In the genomic region with DNA sequence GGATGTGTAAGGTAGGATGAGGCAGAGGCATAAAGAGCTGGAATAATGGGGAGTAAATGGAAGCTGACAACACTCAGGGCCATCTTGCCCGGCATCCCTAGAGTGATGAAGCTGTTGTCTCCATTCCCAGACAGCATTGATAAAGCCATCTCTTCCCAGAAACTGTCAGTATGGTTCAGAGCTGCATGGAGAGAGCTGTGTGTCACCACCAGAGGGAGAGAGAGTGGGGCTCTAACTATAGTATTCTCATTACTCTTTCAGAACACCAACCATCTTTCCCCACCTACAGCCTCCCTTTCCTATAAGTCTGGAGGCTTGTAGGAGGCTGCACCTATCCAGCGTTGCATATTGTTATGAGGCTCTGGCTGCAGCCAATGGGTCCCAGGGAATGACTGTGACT, we compare ENCODE assay signal across 19 mouse cellular contexts.
DNase-seq lines count a peak whose midpoint lies in the region; ATAC-seq and TF ChIP-seq lines count a peak whose summit lies in the region.
"Had no signal": no experiment of that assay in that cellular context is flagged by ENCODE, and none has a peak within 500 bp of the region (broad histone marks: within the 10 kb centered on the region; RNA-seq: fewer than 3 reads in every experiment).

No protein-coding gene starts in this region.

- H3K9ac ChIP-seq in kidney, postnatal 0 days (ENCODE audit: low read depth, low read length), result no peak overlapping the region
- H3K9ac ChIP-seq in kidney, embryonic 15.5 days, result no peak overlapping the region
- H3K9ac ChIP-seq: embryonic facial prominence, embryonic 13.5 days; heart, embryonic 13.5 days; hindbrain, embryonic 13.5 days; intestine, embryonic 15.5 days; neural tube, embryonic 12.5 days had no signal

- H3K27ac ChIP-seq in kidney, postnatal 0 days, result no peak overlapping the region
- no peak overlapping the region for H3K27ac ChIP-seq in kidney, embryonic 15.5 days
- H3K27ac ChIP-seq: embryonic facial prominence, embryonic 13.5 days; heart, embryonic 13.5 days; hindbrain, embryonic 13.5 days; intestine, embryonic 15.5 days; neural tube, embryonic 12.5 days had no signal

- peak; percentile 53 for TF ChIP-seq CTCF in kidney, postnatal 0 days (IDR thresholded peaks at IDR 0.05; ENCODE audit: low read depth)
- no peak for TF ChIP-seq CTCF in lung, adult 2 months (IDR thresholded peaks at IDR 0.05; ENCODE audit: insufficient read depth, low read length)

- H3K4me3 ChIP-seq in kidney, postnatal 0 days (replicated peaks; ENCODE audit: low read depth, low read length), result no peak overlapping the region
- no peak overlapping the region for H3K4me3 ChIP-seq in kidney, embryonic 15.5 days (replicated peaks)
- H3K4me3 ChIP-seq in lung, adult 2 months (replicated peaks; ENCODE audit: extremely low read depth, low read depth, low read length), result no peak overlapping the region
- H3K4me3 ChIP-seq: embryonic facial prominence, embryonic 13.5 days; heart, embryonic 13.5 days; hindbrain, embryonic 13.5 days; intestine, embryonic 15.5 days; megakaryocyte, embryonic 14.5 days; neural tube, embryonic 12.5 days had no signal

- no peaks in the 10 kb centered on the region for H3K9me3 ChIP-seq in kidney, postnatal 0 days (replicated peaks; ENCODE audit: low read length)
- H3K9me3 ChIP-seq in kidney, embryonic 15.5 days (replicated peaks), result no peaks in the 10 kb centered on the region
- H3K9me3 ChIP-seq: embryonic facial prominence, embryonic 13.5 days; heart, embryonic 13.5 days; hindbrain, embryonic 13.5 days; intestine, embryonic 15.5 days; megakaryocyte, embryonic 14.5 days; neural tube, embryonic 12.5 days had no signal

- peak; percentile 65; the same call in 1 of the 2 replicates for ATAC-seq in frontal cortex, adult (ENCODE audit: low TSS enrichment)
- ATAC-seq in kidney, postnatal 0 days (replicated peaks; ENCODE audit: low FRiP score, low read depth), result no peak
- no peak for ATAC-seq in kidney, embryonic 15.5 days (replicated peaks; ENCODE audit: low FRiP score)
- ATAC-seq: activated CD4-positive, CD25-positive, alpha-beta regulatory T cell, adult 4 months; intestine, embryonic 15.5 days had no signal

- no peak for DNase-seq in frontal cortex, postnatal 10 days (ENCODE audit: low spot score in 2 of 2)
- DNase-seq in kidney, postnatal 0 days (ENCODE audit: low spot score), result peak; percentile 8
- peak; percentile 13 for DNase-seq in lung, postnatal 10 days
- no peak for DNase-seq in lung, adult 2 months
- DNase-seq in brain, adult 2 months (ENCODE audit: low read depth, low spot score), result peak; percentile 26
- no peak for DNase-seq in T-cell, adult 2 months (ENCODE audit: low spot score)
- DNase-seq: cerebellum, adult 9-11 months; kidney, postnatal 10 days; liver; thymus, postnatal 36 days had no signal

- H3K36me3 ChIP-seq in kidney, postnatal 0 days (ENCODE audit: insufficient read depth, low read length), result no peaks in the 10 kb centered on the region
- no peaks in the 10 kb centered on the region for H3K36me3 ChIP-seq in kidney, embryonic 15.5 days
- H3K36me3 ChIP-seq: embryonic facial prominence, embryonic 13.5 days; heart, embryonic 13.5 days; hindbrain, embryonic 13.5 days; intestine, embryonic 15.5 days; neural tube, embryonic 12.5 days had no signal

- no peak overlapping the region for H3K4me2 ChIP-seq in kidney, postnatal 0 days (ENCODE audit: low read length)
- H3K4me2 ChIP-seq in kidney, embryonic 15.5 days, result no peak overlapping the region
- H3K4me2 ChIP-seq: embryonic facial prominence, embryonic 13.5 days; heart, embryonic 13.5 days; hindbrain, embryonic 13.5 days; intestine, embryonic 15.5 days; neural tube, embryonic 12.5 days had no signal

- no peaks in the 10 kb centered on the region for H3K4me1 ChIP-seq in kidney, postnatal 0 days (replicated peaks; ENCODE audit: insufficient read depth, low read length)
- no peaks in the 10 kb centered on the region for H3K4me1 ChIP-seq in kidney, embryonic 15.5 days
- H3K4me1 ChIP-seq in lung, adult 2 months (ENCODE audit: control insufficient read depth, insufficient read depth, low read length), result no peaks in the 10 kb centered on the region
- H3K4me1 ChIP-seq: embryonic facial prominence, embryonic 13.5 days; heart, embryonic 13.5 days; intestine, embryonic 15.5 days; megakaryocyte, embryonic 14.5 days; neural tube, embryonic 12.5 days had no signal

- TF ChIP-seq POLR2A in lung, adult 2 months (IDR thresholded peaks at IDR 0.05; ENCODE audit: borderline replicate concordance, extremely low read depth, low read depth, low read length), result no peak

- 78% methylated on average over 2 of the region's 2 CpGs for WGBS in kidney, postnatal 0 days
- 88% methylated on average over 2 of the region's 2 CpGs for WGBS in kidney, embryonic 15.5 days
- WGBS in lung, adult 2 months, result 75% methylated on average over 2 of the region's 2 CpGs

- H3K27me3 ChIP-seq in kidney, postnatal 0 days (ENCODE audit: insufficient read depth, low read length), result no peaks in the 10 kb centered on the region
- H3K27me3 ChIP-seq in kidney, embryonic 15.5 days, result no peaks in the 10 kb centered on the region
- H3K27me3 ChIP-seq: embryonic facial prominence, embryonic 13.5 days; hindbrain, embryonic 13.5 days; intestine, embryonic 15.5 days; megakaryocyte, embryonic 14.5 days; neural tube, embryonic 12.5 days had no signal

Comparison
In these comparisons a context has a peak if more than half of its experiments do, and no peak if none do; other contexts are left out.
1. DNase-seq: peak in kidney, postnatal 0 days (single experiment), lung, postnatal 10 days (single experiment) and brain, adult 2 months (single experiment); none in frontal cortex, postnatal 10 days (0 of 2), lung, adult 2 months (single experiment) and T-cell, adult 2 months (single experiment).